Mouse (Mus musculus) adrenal gland, adult 8-10 months (tissue): ENCODE measurements at regions not wholly inside any gene's neighbourhood (a gene's known extent, or its start where the extent isn't known, plus 50 kb on each side); places are given as distances from the start of the nearest gene placed in this dataset.

Experiments used
- DNase-seq: peaks from one replicate; pipeline ENCODE4 v3.0.0; 2022

DNA sequence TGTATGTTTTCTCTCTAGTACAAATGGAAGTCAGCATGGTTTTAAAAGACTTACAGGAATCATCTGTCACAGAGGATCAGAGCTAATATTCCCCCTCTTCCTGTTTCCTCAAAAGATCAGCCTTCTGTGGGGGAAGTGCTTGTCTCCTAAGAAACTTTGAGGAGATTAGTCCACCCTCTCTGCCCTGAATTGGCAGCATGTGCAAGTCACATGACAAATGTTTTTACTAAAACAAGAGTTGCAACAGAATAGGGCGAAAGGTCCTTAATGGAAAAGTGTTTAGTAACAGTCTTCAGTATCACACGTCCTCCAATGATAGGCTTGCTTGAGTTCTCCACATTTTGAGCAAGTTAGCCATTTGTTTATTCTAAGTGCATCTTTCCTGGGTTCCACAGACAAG, 162.8 kb downstream of the Fzd1 start:
- DNase-seq = no peak

DNA sequence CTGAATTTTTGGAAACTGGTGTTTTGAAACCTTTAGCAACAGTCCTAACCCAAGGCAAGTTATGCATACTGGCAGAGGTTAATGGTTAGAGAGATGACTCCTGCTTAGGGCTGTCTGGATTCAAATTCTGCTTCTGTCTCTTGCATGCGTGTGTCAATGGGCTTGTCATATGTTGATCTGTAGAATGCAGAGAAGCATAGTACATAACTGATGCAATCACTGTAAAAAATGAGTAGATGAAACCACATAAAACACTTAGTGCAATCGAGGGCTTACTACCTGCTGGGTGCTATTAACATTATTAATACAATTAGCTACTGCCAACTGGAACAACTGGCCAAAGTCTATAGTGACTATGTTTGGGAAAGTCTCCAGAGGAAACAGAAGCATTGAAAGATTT, 163.3 kb downstream of the Fzd1 start:
- DNase-seq = no peak

DNA sequence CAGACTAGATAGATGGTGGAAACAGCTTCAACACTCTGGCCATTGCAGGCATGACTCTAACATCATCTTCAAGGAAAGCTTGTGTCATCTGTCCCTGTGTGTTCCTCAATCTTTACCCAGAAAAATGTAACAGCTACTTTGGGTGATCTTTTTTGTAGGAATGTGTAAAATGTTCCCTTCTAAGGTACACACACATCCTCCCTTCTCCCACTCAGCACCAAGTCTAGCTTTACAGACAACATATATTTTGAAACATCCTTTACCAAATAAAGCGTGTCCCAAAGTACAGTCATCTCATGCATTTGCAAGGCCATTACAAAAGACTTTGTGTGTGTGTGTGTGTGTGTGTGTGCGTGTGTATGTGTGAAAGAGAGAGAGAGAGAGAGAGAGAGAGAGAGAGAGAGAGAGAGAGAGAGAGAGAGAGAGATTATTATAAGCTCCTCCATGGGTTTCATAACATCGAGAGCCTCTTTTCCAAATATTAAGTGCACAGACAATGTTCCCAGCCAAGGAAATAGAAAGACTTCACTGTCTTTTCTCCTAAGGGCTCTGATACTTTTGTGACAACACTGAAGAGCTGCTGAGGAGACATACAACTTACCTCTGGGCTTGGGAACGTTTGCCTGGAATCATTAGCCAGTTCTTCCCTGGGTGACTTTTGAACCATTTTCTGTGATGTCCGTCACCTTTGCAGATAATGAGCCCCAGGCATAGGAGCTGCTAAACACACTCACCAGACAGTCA, 164.0 kb downstream of the Fzd1 start:
- no peak for DNase-seq

DNA sequence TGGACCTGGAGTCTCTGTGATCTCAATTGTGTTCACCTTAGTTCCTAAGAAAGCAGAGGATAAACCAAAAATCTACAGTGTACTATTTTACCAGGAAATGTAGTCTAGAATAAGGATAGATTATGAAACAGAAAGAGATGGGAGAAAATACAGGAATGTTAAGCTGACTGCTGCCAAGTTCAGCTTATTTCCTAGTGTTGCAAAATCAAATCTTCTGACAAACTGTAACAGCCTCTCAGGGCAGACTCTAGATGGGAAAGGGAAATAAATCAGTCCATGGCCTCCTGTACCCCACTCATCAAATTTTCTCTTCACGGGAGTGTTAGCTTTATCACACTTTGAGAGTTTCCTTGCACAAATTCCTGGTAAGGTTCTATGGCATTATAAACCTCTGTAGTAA, 166.1 kb downstream of the Fzd1 start:
- no peak for DNase-seq

DNA sequence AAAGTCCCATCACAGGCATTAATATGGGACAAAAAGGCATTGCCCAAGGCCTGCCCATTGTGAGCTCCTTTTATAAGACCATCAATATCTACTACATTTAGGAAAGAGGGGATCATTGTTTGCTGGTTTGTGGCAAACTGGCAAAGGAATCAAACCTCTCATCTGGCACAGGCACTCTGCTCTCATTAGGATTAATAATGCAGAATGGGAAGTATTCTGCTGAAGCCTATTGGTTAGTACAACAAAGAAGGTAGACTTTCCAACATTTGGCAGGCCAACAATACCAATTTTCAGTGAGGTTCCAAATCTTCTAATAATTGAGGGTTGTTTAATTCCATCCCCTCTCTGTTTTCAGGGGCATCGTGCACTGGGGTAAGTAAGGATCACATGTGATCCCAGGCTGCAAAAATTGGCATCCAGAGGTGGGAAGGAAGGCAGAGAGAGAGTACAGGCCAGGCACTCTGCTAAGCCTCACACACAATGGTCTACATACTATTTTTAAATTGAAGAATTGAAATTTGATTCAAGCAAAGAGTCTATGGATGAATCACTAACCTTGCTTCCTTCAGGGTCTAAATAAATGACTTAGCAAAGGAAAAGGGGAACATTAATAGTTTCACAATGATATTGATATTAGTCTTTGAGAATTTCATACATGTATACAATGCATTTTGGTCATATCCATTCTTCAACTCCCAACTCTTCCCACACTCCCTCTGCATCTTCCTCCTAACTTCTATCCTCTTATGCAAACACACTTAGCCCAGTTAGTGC, 174.9 kb downstream of the Fzd1 start:
- no peak for DNase-seq

DNA sequence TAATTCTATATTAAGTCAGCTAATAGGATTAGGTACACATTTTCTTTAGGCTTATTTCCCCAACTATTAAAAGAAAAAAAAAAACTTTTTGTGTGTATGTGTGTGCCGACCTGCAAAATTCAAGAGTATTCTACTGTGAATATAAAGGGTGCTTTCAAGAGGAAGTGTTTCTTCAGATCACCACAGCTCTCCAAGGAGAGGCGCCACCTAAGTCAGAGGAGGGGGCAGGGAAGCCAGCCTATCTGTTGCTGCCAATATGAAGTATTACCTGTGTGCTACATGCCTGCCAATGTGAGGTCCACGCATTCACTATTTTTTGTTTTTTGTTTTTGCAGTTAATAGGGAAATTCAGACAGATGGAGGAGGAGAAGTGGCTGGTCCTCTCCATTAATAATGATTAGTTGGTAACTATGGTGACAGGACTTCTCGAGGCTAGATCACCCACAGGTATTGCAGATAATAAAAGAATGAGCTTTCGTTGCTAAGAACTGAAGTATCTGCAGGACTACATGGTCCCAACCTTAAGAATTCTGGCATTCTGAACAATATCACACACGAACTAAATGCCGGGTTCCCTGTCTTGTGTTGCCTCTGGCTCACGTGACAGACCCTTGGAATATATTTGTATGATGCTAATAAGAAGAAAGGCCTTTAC, 177.5 kb downstream of the Fzd1 start:
- no peak for DNase-seq

DNA sequence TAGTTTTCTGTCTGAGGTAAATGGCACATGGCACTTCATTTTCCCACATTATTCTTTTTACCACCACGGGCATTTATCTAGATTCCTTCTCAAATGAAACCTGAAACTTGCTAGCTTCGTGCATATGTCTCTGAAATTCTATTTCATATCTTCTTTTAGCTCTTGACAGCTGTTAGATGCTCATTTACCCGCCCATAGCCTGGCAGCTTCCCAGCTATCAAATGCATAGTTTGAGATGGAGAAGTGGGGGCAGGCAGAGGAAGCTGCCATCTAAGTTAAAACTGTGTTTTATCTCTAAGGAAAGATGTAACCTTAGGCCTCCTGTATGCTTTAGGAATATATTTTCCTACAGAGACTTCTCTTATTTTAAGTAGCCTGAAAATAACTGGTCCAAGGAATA, 179.0 kb downstream of the Fzd1 start:
- no peak for DNase-seq

DNA sequence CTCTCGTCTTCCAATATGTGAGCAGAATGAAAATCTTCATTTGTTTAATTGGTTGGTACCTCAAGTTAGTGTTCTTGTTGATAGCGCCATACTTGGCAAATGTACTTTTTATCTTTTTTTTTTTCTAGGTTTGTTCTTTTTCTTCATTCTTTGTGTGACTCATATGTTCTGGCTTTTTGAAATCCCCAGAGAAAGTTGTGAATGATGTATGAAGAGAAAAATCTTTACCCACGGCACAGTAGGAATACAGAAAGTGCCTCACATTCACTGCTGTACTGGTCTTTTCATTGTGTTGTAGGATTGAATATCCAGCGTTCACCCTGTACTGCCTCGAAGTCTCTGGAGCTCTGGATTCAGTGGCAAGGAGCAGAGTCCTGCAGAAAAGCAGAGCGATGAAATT, 180.7 kb downstream of the Fzd1 start:
- DNase-seq = no peak

DNA sequence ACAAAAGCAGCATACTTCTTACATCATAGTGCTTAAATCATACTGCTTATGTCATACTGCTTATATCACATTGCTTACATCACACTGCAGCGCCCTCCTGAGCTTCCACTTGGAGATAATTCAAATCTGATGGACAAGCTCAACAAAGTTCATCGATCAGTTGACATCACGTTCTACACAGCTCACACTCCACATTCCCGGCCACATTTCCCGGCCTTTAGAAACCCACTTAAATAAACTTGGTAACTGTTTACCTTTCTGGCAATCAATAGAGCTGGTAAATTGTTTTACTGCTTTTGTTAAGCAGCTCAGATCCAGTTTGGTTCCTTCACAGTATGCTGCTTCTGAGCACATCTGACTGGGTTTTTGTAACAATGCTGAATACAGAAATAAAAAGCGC, 194.0 kb downstream of the Fzd1 start:
- DNase-seq = no peak

DNA sequence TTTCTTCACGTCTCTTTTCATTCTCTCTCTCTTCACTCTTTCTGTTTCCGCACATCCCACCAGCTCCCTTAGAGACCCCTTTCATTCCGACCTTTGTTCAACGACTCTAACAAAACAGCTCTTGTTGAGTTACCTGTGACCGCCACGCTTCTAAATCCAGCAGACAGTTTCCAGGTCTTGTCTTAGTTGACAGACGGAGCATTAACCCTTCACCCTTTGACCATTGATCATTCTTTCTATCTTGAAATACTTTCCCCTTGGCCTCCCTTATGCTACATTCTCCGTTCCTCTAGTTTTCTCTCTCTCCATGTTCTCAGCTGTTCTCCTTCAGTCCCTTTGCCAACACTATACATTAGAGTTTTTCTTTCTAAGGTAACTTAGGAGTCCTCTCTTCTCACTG, 196.2 kb downstream of the Fzd1 start:
- no peak for DNase-seq

DNA sequence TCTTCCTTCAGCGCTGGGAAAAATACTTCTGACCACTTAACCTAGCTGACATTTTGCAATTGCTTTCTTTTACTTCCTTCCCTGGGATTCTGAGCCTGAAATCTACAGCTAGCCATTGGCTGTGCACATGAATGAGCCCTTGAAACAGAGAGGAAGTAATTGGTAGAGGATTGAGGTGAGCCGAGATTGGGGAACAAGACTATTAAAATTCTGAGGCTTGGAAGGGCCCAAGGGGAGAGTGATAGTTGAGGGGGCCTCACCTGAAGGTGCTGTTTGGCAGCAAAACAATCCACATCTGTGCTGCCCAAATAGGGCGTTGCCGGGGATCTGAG, 196.7 kb downstream of the Fzd1 start:
- no peak for DNase-seq

DNA sequence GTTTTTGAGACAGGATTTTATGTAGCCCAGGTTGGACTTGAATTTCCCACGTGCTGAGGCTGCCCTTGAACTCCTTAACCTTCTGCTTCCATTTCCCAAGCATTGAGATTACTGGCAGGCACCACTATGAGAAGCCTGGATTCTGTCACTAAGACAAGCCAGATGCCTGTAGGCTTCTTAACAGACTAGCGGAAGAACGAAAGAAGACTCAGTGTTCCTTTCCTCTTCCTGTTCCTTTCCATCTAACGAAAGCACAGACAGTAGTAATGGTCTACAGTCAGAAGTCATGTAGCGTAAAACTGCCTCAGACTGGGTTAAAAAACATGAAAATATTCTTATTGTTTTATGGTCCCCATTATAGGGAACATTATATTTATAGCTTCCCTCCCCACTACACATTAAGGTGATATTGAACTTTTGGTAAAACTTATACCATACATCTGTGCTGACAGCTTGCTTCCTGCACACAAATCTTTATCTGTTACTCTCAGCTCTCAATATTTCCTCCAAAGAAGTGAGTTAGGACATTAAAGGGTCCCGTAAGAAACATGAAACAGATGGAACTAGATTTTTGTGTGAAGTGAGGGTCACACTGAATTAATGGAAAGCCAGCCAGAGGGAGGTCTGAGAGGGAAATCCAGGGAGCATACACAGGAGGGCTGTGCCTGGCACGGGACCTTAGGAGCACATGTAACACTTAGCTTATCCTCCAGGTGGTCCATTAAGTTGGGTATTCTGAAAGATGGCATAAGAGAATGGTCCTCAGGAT, 197.3 kb downstream of the Fzd1 start:
- DNase-seq = no peak

DNA sequence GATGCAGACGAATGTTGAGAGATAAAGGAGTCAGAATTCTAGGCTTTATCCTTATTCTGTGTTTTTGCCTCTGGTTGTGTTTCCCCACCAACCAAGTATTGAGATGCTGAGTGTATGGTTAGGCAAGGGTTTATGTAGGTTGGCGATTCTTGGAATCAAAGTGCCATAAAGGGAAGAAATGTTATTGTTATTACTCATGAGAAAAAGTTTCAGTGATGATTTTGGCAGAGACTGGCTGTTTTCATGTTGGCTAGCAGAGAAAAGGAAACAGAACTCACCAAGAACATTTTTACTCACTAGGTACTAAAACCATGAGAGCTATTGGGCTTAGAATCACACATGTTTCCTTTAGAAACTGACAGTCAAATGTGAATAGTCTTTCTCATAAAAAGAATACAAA, 202.9 kb downstream of the Fzd1 start:
- no peak for DNase-seq

DNA sequence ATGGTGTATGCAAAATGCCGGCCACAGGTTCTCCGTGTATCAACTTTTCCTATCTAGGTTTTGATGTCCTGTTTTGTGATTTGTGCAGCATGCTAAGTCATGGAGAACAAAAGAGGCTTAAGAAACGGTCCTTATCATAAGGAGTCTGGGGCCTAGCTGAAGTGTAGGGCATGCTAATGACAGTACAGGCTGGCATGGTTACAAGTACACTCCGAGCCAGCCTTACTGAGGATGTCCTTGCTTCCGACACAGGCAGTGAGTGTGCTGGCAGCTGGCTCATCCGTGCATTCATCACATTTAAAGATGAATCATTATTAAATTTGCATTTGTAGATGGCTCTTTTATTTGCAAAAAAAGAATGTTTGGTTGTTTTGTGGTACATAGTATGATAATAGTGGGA, 219.3 kb downstream of the Fzd1 start:
- DNase-seq = peak; percentile 24

DNA sequence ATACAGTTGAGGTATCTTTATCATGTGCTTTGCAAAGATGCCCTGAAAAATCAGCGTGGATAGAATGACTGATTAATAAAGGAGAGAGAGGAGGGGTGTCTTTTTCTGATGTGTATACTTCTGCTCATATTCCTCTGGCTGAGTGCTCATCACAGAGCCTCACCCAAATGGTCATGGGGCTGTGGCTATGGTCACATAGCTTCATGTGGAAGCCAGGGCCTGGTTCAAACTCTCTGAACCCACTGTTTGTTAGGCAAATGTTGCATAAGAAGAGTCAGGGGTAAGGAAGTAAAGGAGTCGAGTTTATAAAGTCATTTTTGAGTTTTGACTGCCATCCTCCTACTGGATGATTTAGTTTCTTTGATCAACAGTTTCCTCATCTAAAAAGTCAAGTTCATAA, 221.0 kb downstream of the Fzd1 start:
- no peak for DNase-seq

DNA sequence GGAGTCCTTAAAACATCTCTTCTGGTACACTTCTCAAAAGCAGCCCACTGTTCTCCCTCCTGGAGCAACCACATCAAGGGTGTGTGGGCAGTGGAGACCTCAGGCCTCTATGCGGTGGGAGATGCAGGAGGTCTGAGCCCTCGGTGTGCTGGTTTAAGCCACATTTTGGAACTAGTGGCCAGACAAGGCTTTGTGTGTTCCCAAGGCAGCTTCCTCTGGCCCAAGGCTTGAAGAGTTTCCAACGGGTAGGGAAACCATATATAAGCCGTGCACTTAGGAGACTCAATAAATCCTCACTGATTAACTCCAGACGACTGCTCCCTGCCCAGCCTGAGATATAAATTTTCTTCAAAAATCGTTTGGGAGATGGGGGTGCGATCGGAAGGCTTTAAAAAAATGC, 221.9 kb downstream of the Fzd1 start:
- no peak for DNase-seq

DNA sequence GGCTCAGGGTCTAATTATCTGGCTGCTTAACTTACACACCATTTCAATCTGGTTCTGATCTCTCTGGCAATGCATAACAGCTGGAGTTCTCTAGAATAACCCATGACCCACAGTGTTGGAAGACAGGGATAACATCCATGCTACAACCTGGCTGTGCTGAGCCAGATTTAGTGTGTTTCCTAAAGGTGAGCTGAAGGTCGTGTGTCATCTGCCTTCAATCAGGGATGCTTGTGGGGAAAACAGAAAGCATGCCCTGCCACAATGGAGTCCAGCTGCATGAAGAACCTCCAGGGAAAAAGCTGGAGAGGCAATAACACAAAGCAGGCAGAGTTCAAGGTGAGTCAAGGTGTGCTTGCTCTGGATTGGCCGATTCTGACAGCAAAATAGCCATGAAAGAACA, 223.3 kb downstream of the Fzd1 start:
- no peak for DNase-seq

DNA sequence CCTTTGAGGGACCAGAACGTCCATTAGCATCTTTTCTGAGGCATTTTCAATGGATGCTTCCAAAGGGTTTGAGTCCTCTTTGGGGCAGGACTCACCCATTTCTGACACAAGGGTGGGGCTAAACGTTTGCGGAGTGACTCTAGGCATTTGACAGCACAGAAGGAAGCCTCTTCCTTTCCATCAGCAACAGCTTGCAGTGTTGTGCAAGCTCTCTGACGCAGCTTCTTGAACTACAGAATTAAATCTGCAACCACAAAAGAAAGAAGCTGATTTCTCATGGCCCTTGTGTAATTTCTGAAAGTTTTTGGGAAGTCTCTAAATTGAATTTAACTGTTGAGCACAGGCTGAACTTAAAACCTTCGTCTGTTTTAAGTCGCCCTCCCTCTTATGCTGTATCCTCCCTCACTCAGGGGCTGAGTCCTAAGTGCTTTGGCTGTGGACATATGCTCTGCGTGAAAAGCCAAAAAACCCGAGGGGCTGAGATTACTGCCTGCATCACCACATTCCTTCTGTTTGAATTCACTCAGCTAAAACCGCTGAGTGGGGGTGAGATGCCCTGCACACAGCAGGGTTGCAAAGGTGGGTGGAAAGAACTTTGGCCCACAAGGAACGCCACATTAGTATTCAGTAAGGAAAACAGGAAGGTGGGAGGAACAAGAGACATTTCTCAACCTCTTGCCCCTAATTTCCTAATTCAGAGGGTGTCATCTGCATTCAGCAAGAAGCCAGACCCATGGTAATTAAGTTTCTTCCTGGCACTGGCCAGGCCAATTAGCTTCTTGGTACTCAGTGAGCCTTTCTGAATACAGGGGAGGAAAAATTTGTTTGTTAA, 227.4 kb downstream of the Fzd1 start:
- DNase-seq = no peak

DNA sequence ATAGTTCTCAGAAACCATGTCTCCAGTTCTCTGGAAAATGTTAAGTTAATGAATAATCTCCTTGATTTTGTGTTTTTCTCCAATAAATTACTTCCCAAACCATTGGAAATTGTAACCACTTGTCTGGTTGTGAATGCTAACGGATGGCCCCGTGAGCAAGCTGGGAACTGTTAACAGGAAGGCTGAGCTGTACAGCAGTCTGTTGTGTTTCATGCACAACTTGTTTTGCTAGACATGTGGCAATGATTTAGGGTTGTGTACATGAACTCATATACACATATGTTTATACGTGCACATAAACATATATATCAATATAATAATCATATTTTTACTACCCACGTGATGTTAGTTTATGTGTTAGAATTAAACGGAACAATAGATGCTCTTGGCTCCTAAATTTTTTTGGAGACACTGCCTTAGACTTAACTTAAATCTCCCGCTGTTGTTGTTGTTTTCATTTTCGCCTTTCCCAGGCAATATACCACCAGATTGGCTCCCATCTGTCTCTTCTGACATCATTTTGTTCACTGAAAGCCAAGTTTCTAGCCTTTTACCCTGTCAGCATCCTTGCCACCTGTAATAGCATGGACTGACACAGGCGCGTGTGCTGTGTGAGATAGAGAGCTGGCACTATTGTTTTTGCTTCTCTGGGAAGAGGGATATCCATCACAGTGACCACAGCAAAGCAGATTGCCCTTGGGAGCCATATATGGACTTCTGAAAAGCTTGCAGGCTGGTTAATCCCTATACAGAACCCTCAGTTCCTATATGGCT, 231.6 kb downstream of the Fzd1 start:
- DNase-seq = no peak

DNA sequence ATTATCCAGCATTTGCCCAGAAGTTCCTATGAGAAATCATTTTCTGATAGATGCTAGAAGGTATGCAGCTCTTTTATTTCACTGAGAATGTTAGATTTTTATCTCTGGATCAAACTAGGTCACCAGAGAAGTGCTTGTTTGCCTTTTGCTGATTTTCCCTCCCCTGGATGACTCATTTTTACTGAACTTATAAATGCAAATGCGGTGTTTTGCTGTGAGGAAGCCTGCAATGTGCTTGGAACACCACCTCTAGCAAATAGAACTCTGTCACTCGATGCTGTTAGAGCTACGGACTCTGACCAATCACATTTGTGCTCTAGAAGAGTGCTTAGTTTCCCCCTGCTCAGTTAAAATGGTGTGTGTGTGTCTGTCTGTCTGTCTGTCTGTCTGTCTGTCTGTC, 257.2 kb downstream of the Fzd1 start:
- no peak for DNase-seq

DNA sequence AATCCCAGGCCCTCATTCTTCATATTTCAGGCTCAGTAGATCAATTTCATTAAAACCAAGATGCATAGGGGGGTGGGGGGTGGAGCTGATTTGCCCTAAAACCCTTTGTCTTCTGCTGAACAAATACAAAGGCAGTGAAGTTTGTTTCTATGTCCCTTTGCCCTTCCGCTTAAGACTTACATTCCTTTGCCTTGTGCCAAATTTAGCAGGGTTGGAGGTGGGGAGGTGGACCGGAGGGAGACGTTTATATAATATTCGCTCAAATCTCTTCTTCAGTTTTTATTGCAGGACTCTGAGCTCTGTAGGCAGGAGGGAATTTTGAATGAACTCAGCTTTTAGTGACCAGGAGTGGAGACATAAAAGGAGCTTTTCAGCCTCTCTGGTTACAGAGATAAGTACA, 258.8 kb downstream of the Fzd1 start:
- DNase-seq = no peak

DNA sequence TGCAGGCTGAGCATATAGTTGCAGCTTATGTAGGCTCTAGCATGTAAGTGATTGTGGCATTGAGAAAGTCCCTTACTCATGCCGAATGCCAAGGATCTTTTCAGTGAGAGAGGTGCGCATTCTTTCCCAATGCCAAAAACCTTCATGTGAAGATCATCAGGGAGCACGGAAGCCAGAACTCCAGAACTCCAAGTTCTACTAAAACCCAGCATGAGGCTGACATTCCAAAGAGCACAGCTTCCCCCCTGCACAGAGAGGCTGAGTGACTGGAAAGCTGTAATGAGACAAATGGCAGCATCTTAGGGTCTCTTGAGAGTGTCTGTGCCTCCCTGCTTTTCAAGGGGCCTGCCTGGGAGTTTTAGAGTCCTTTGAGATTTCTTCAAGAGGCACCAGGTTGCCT, 259.4 kb downstream of the Fzd1 start:
- no peak for DNase-seq
